Mouse (Mus musculus) brown adipose tissue, adult 24 weeks (tissue): ENCODE data around the gene Lin7c. TPM values are rescaled to one million over a fixed set of nuclear protein-coding genes. Genes with fewer than 3 reads are reported as not detected.
"Not testable (repeated sequence)": the region's sequence is repeated elsewhere in the genome, so short reads cannot be mapped to it uniquely, and the experiment has no call there.

Experiments used
- H3K27ac ChIP-seq: fragments of 200-500 bp; replicated peaks from 2 replicates; pipeline ENCODE4 v1.5.1; 2012; ENCODE audit warnings: low read depth, mild to moderate bottlenecking, low read length
- H3K4me1 ChIP-seq: fragments of 200-500 bp; 2 replicates; pipeline ENCODE4 v1.6.1; 2012; ENCODE audit warnings: low read length, mixed read lengths; ENCODE audit not compliant: control insufficient read depth, insufficient read depth, insufficient read length
- H3K4me3 ChIP-seq: fragments of 200-500 bp; 2 replicates; pipeline ENCODE4 v1.5.1; 2012; ENCODE audit warnings: low read depth, mild to moderate bottlenecking, low read length, moderate library complexity; ENCODE audit not compliant: insufficient read depth
- polyA plus RNA-seq: library from polyadenylated mRNA; stranded (reverse); fragments of >200 nt; gene quantifications from 2 replicates; pipeline ENCODE4 v1.2.4, GENCODE M21; 2012; ENCODE audit not compliant: missing spikeins, insufficient read depth, insufficient read length

Lin7c gene
- 24.6 and 24.7 TPM in 2 replicates for polyA plus RNA-seq

GRCm38 (mm10) chr2:109890597-109890996 is at the start of gene Lin7c:
Gene Lin7c, plus strand, starts transcription at chr2:109890853.
- H3K4me3 ChIP-seq: peak within 1 kb of the TSS; percentile 76
- H3K27ac ChIP-seq: peak within 1 kb of the TSS; percentile 69
- 0 out of 2 replicates have a peak, but pooled peaks cover 3% of the 10 kb centered on the region for H3K4me1 ChIP-seq

DNA sequence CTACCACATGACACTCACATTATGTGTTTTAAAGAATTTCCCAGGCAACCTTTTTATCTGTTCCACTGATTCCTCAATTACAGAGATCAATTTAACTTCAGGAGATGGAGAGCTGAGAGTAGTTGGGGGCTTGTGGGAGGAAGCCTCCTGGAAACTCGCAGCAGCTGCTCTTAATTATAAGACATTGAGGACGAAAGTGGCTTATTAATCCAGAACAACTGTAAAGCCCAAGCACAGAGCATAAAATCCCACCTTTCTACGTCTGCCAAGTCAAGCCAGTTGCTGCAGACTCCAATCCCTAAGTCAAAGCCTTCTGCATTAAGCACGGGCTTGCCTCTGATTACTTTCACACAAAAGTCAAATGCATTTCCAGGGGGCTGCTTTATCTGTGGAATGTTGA is 44.3 kb upstream of the Lin7c start:
- Histone ChIP-seq H3K27ac (no peak overlapping the region), H3K4me3 (no peak overlapping the region), H3K4me1 (no peaks in the 10 kb centered on the region)

DNA sequence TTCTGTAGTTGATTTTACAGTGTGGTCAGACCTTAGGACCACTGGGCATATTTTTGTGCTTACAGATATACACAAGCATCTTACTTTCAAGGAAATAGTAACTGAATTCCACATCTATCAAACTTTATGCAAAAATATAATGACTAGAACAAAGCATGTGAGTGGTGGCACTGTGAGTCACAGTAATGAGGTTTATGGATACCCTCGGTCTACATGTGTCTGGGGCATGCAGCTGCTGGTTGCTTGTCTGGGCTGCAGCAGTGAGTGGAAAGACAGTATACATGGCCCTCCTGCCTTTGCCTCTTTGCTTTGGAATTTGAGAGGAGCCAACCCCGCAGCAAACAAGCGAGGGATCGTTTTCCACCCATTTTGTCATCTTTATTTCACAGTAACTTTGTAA is 42.3 kb upstream of the Lin7c start:
- no peak overlapping the region for H3K27ac ChIP-seq
- H3K4me1 ChIP-seq: no peaks in the 10 kb centered on the region
- no peak overlapping the region for H3K4me3 ChIP-seq

GRCm38 (mm10) chr2:109848715-109849114 is 41.9 kb upstream of the Lin7c start:
- Histone ChIP-seq H3K27ac (no peak overlapping the region), H3K4me1 (no peaks in the 10 kb centered on the region), H3K4me3 (no peak overlapping the region)

DNA sequence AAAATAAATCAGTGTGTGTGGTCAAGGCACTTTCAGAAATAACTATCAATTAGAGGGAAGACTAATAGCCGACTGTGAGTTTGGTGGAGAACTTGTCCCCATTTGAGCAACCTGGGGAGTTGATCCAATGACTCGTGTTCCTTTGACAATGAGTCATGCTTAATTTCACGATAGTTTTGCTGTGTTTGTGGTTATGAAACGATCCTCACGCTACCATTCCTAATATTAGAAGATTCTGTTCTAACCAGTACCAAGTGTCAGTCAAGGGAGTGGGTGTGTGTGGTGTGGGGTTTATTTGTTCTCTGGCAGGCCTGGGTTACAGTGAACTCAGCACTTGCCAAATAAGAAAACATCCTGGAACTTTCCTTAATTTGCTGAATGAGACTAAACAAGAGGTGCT is 35.1 kb upstream of the Lin7c start:
- H3K27ac ChIP-seq: no peak overlapping the region
- H3K4me3 ChIP-seq: no peak overlapping the region
- no peaks in the 10 kb centered on the region for H3K4me1 ChIP-seq

DNA sequence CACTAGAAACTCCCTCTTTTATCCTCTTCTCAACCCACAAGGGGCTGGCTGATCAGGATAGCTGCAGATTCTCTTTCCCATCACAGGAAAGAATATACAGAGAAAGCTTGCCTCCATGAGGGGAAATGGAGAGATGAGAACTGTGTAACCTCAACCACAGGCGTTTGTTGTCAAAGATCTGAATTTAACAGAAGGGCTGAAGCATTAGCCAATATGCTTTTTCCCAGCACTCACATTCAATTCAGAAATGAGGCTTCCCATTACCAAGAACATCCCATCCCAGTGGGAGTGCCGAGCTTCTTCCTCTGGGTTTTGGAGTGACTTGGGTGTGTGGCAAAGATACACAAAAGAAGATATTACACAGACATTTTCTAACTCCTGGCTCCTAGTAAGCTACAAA is 31.0 kb upstream of the Lin7c start:
- no peak overlapping the region for H3K4me3 ChIP-seq
- H3K27ac ChIP-seq: no peak overlapping the region
- no peaks in the 10 kb centered on the region for H3K4me1 ChIP-seq

- H3K27ac ChIP-seq: no peak overlapping the region
- no peak overlapping the region for H3K4me3 ChIP-seq
- H3K4me1 ChIP-seq: no peaks in the 10 kb centered on the region
Measured at GRCm38 (mm10) chr2:109860832-109861231, 29.8 kb upstream of the Lin7c start.

GRCm38 (mm10) chr2:109879429-109879828 is 11.2 kb upstream of the Lin7c start:
- H3K27ac ChIP-seq, H3K4me3 ChIP-seq, H3K4me1 ChIP-seq: not testable (repeated sequence)

DNA sequence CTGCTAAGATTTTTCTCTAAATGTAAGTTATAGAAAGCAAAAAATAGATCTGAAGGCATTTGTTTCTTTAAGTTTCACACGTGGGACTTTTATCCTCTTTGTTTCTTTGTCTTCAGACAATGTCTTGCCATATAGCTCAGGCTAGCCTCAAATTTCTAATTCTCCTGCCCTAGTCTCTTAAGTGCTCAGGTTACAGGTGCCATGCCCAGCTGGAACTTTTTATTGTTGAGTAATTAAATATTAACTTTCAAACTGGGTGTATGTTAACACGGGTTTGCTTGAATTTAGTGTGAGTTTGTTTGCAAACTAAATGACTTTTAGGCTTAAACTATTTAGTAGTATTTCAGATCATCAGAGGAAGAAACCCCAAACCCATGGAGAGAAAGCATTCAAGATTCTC is 9.5 kb upstream of the Lin7c start:
- Histone ChIP-seq H3K4me3 (no peak overlapping the region), H3K4me1 (no peaks in the 10 kb centered on the region), H3K27ac (no peak overlapping the region)

GRCm38 (mm10) chr2:109881625-109882024 is 9.0 kb upstream of the Lin7c start:
- Histone ChIP-seq H3K4me1 (no peaks in the 10 kb centered on the region), H3K27ac (no peak overlapping the region), H3K4me3 (no peak overlapping the region)

GRCm38 (mm10) chr2:109884106-109884505 is 6.5 kb upstream of the Lin7c start:
- H3K4me3 ChIP-seq: no peak overlapping the region
- H3K27ac ChIP-seq: no peak overlapping the region
- no peaks in the 10 kb centered on the region for H3K4me1 ChIP-seq

DNA sequence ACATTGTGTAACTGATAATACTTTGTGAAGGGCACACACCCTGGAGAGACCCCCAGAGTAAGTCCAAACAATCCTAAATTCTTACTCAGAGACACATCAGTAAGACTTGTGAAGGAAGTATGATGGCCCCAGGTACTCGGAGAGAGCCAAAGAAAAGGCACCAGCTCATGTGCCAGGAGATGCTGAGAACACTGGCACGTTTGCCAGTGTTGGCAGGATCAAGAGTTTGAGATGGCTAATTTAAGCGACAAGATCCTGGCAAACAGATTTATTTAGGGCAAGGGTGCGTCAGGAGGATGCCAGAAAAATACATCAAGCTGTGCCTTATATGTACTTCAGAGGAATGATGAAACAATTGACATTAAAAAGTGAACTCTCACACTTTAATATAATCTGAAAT is 6.1 kb upstream of the Lin7c start:
- Histone ChIP-seq H3K4me3 (no peak overlapping the region), H3K27ac (no peak overlapping the region), H3K4me1 (no peaks in the 10 kb centered on the region)

- Histone ChIP-seq H3K4me1 (0 out of 2 replicates have a peak, but pooled peaks cover 3% of the 10 kb centered on the region), H3K27ac (no peak overlapping the region), H3K4me3 (peak overlapping the region; percentile 76; the same call in 1 of the 2 replicates)
Measured at GRCm38 (mm10) chr2:109890068-109890467, 585 bp upstream of the Lin7c start.

- Histone ChIP-seq H3K4me3 (peak overlapping the region; percentile 76), H3K4me1 (0 out of 2 replicates have a peak, but pooled peaks cover 3% of the 10 kb centered on the region), H3K27ac (peak overlapping the region; percentile 69)
Measured at GRCm38 (mm10) chr2:109891031-109891430, 378 bp downstream of the Lin7c start.

- 0 out of 2 replicates have a peak, but pooled peaks cover 3% of the 10 kb centered on the region for H3K4me1 ChIP-seq
- peak overlapping the region; percentile 76 for H3K4me3 ChIP-seq
Measured at GRCm38 (mm10) chr2:109891471-109891870, 818 bp downstream of the Lin7c start.

GRCm38 (mm10) chr2:109896311-109896710 is 5.7 kb downstream of the Lin7c start:
- no peak overlapping the region for H3K27ac ChIP-seq
- H3K4me1 ChIP-seq: 0 out of 2 replicates have a peak, but pooled peaks cover 3% of the 10 kb centered on the region
- H3K4me3 ChIP-seq: no peak overlapping the region

More at GRCm38 (mm10) chr2:109891471-109891870, 818 bp downstream of the Lin7c start:
- H3K27ac ChIP-seq: peak overlapping the region; percentile 69
